Mouse (Mus musculus) gonadal fat pad, adult 2 months (tissue): ENCODE data around the gene Plvap. TPM values are rescaled to one million over a fixed set of nuclear protein-coding genes. Genes with fewer than 3 reads are reported as not detected.
A peak's percentile ranks its signal among the peaks of the same experiment; 100 is the strongest.

Source experiments
- DNase-seq: peaks from one replicate; pipeline ENCODE4 v3.0.0-alpha.2; 2012; ENCODE audit warnings: low read depth
- polyA plus RNA-seq: library from polyadenylated mRNA; depleted of rRNA; stranded (reverse); fragments of >200 nt; gene quantifications from 2 replicates; pipeline ENCODE4 v1.2.3, GENCODE M21; 2012; rRNA removed

Gene Plvap
- polyA plus RNA-seq, 1 experiment: 91.9 TPM

GRCm38 (mm10) chr8:71467201-71467600 lies 44.4 kb downstream of the Plvap start:
- no peak for DNase-seq

- no peak for DNase-seq
These were observed 45.4 kb downstream of the Plvap start for GRCm38 (mm10) chr8:71466198-71466597.

- DNase-seq: no peak
These were observed 45.8 kb downstream of the Plvap start for GRCm38 (mm10) chr8:71465733-71466132.

GRCm38 (mm10) chr8:71464513-71465500 lies 46.7 kb downstream of the Plvap start, which contains the start of gene Mrpl34:
TSS of gene Mrpl34 (plus strand) at chr8:71464959.
- DNase-seq: peak; percentile 97

- DNase-seq: no peak
These were observed 48.1 kb downstream of the Plvap start, which contains the start of gene Abhd8 for GRCm38 (mm10) chr8:71463188-71464033. TSS of gene Abhd8 (minus strand) at chr8:71463655.

- DNase-seq: no peak
These were observed 48.8 kb downstream of the Plvap start for GRCm38 (mm10) chr8:71462786-71463185.

- no peak for DNase-seq
These were observed 49.4 kb downstream of the Plvap start for GRCm38 (mm10) chr8:71462191-71462590.

- DNase-seq: no peak
These were observed 50.3 kb downstream of the Plvap start for GRCm38 (mm10) chr8:71461152-71461840.

GRCm38 (mm10) chr8:71460716-71461115 lies 50.8 kb downstream of the Plvap start:
- no peak for DNase-seq

GRCm38 (mm10) chr8:71457659-71458270 lies 53.8 kb downstream of the Plvap start:
- no peak for DNase-seq

- no peak for DNase-seq
These were observed 54.6 kb downstream of the Plvap start for GRCm38 (mm10) chr8:71456906-71457305.

- no peak for DNase-seq
These were observed 56.9 kb downstream of the Plvap start for GRCm38 (mm10) chr8:71454668-71455067.

- no peak for DNase-seq
These were observed 58.9 kb downstream of the Plvap start for GRCm38 (mm10) chr8:71452669-71453068.

GRCm38 (mm10) chr8:71451777-71452176 lies 59.8 kb downstream of the Plvap start:
- DNase-seq: no peak

- no peak for DNase-seq
These were observed 60.2 kb downstream of the Plvap start for GRCm38 (mm10) chr8:71451337-71451736.

Other genes starting within 250 kb of the Plvap start
- 17.7 and 20.8 TPM in 2 replicates for gene Myo9b, start 239.0 kb downstream of the Plvap start, polyA plus RNA-seq
- gene Haus8, start 238.8 kb downstream of the Plvap start, polyA plus RNA-seq: 2.8 and 3.6 TPM in 2 replicates
- gene Use1, start 144.9 kb downstream of the Plvap start, polyA plus RNA-seq: 157 and 172 TPM in 2 replicates
- 10.2 and 13.0 TPM in 2 replicates for gene Ocel1, start 140.5 kb downstream of the Plvap start, polyA plus RNA-seq
- 133 and 165 TPM in 2 replicates for gene Nr2f6, start 129.8 kb downstream of the Plvap start, polyA plus RNA-seq
- gene Ushbp1, start 116.0 kb downstream of the Plvap start, polyA plus RNA-seq: 40.6 and 59.8 TPM in 2 replicates
- 107 and 126 TPM in 2 replicates for gene Babam1, start 114.9 kb downstream of the Plvap start, polyA plus RNA-seq
- gene Ankle1, start 105.7 kb downstream of the Plvap start, polyA plus RNA-seq: 1.8 TPM in 2 replicates
- gene Abhd8, start 48.1 kb downstream of the Plvap start, polyA plus RNA-seq: 24.1 and 29.2 TPM in 2 replicates
- gene Mrpl34, start 46.8 kb downstream of the Plvap start, polyA plus RNA-seq: 49.9 and 63.7 TPM in 2 replicates
- 95.7 and 103 TPM in 2 replicates for gene Dda1, start 42.6 kb downstream of the Plvap start, polyA plus RNA-seq
- 18.3 and 18.9 TPM in 2 replicates for gene Ano8, start 25.8 kb downstream of the Plvap start, polyA plus RNA-seq
- gene Gtpbp3, start 23.6 kb downstream of the Plvap start, polyA plus RNA-seq: 19.0 and 21.4 TPM in 2 replicates
- 0.07 TPM in 1 of 2 replicates, not detected in the other for gene Ccdc194, start 14.0 kb upstream of the Plvap start, polyA plus RNA-seq
- 123 and 139 TPM in 2 replicates for gene Bst2, start 25.7 kb upstream of the Plvap start, polyA plus RNA-seq
- 144 and 146 TPM in 2 replicates for gene Mvb12a, start 31.2 kb upstream of the Plvap start, polyA plus RNA-seq
- gene Tmem221, start 47.1 kb upstream of the Plvap start, polyA plus RNA-seq: 3.4 and 4.1 TPM in 2 replicates
- gene Nxnl1, start 54.8 kb upstream of the Plvap start, polyA plus RNA-seq: 0.41 and 0.53 TPM in 2 replicates
- 227 and 307 TPM in 2 replicates for gene Slc27a1, start 57.1 kb upstream of the Plvap start, polyA plus RNA-seq
- 111 and 134 TPM in 2 replicates for gene Pgls, start 80.4 kb upstream of the Plvap start, polyA plus RNA-seq
- gene Fam129c, start 85.9 kb upstream of the Plvap start, polyA plus RNA-seq: 2.1 and 2.2 TPM in 2 replicates
- gene Colgalt1, start 99.2 kb upstream of the Plvap start, polyA plus RNA-seq: 140 and 155 TPM in 2 replicates
- 0.58 and 2.0 TPM in 2 replicates for gene Unc13a, start 160.0 kb upstream of the Plvap start, polyA plus RNA-seq
- gene Jak3, start 164.5 kb upstream of the Plvap start, polyA plus RNA-seq: 19.6 and 19.9 TPM in 2 replicates
- gene Insl3, start 177.5 kb upstream of the Plvap start, polyA plus RNA-seq: 10.6 and 37.9 TPM in 2 replicates
- gene B3gnt3, start 190.0 kb upstream of the Plvap start, polyA plus RNA-seq: 7.9 and 11.1 TPM in 2 replicates
- 6.1 TPM in 2 replicates for gene Fcho1, start 214.0 kb upstream of the Plvap start, polyA plus RNA-seq